Mouse (Mus musculus): ENCODE measurements around the gene Gsta4. TPM values are rescaled to one million over a fixed set of nuclear protein-coding genes. Genes with fewer than 3 reads are reported as not detected.
"Not testable (repeated sequence)": the region's sequence is repeated elsewhere in the genome, so short reads cannot be mapped to it uniquely, and the experiment has no call there.

Gene Gsta4
- polyA plus RNA-seq, 1 experiment from 2014 or later: 62.7 TPM

DNA sequence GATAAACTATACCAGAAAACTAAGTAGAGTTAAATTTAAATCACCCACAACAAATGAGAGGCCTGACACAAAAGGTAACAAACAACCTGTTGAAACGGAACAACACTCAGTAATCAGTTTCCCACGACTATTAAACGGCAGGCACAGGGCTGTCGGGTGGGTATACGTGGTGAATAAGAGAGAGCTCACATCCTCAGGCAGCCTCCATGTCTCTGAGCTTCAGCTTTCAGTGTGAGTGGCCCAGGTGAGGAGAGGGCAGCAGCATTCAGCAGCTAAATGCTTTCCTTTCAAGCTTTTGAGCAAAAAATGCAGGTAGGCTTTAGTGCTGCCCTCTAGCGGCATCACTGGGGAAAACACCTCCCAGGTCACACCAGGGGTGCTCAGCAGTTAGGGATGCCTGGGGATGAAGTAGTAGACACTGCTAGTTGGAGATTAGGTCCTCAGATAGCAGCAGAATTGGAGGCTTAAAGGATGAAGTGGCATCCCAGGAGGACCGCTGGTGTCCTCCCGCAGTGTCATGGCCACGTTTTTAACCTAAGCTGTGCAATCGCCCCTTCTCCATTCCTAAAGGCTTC lies 50.6 kb downstream of the Gsta4 start:
- not testable (repeated sequence) for H3K36me3 ChIP-seq (ENCODE audit: control insufficient read depth, insufficient read depth, low read length); H3K27me3 ChIP-seq (replicated peaks; ENCODE audit: control insufficient read depth, insufficient read depth, low read length); H3K4me2 ChIP-seq (ENCODE audit: low read depth, low read length); H3K9ac ChIP-seq (ENCODE audit: low read depth, low read length); ATAC-seq; H3K4me1 ChIP-seq (ENCODE audit: control insufficient read depth, insufficient read depth, low read length); H3K9me3 ChIP-seq (ENCODE audit: control insufficient read depth, low read length); H3K27ac ChIP-seq (ENCODE audit: low read length); H3K4me3 ChIP-seq (ENCODE audit: low read length)
- no CpG with 5 or more reads among the region's 10 CpGs for WGBS

DNA sequence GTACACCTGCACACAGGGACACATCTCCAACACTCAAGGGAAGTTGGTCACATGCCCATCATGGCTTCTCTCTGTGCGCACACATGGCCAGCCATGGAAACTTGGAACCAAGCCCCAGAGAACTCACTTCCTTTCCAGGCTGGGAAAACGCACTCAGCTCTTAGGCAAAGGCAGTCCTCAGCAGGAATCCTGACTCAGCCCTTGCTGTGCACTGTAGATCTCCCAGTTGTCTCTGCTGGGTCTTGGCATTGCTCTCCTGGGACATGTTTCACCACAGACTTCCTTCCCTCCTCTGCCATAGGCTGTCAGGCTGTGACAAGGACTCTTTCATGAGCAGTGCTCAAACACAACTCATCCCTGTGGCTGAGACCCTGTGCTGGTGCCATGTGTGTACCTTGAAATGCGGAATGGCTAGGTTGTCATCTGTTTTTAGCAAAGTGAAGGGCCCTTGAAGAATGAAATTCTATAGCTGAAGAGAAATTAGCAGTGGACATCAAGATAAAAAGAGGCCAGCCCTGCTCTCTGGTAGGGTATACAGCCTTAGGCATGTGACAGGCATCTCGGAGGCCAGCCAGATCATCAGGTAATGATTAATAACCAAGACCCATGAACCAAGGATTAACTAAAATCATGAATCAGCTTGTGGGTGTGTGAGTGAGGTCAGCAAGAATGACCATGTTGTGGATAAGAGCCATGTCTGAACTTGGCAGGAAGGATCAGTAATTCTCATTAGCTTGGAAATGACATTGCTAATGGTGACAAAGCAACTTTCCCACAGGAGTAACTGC lies 73.3 kb downstream of the Gsta4 start:
- H3K4me1 ChIP-seq (ENCODE audit: control insufficient read depth, insufficient read depth, low read length); H3K36me3 ChIP-seq (ENCODE audit: control insufficient read depth, insufficient read depth, low read length); H3K4me2 ChIP-seq (ENCODE audit: low read depth, low read length); H3K4me3 ChIP-seq (ENCODE audit: low read length); H3K27me3 ChIP-seq (replicated peaks; ENCODE audit: control insufficient read depth, insufficient read depth, low read length); H3K9ac ChIP-seq (ENCODE audit: low read depth, low read length); H3K9me3 ChIP-seq (ENCODE audit: control insufficient read depth, low read length): not testable (repeated sequence)
- peak; percentile 88 for ATAC-seq
- 60% methylated on average over 4 of the region's 4 CpGs for WGBS
- H3K27ac ChIP-seq (ENCODE audit: low read length): peak overlapping the region; percentile 37; the same call in 1 of the 2 replicates

DNA sequence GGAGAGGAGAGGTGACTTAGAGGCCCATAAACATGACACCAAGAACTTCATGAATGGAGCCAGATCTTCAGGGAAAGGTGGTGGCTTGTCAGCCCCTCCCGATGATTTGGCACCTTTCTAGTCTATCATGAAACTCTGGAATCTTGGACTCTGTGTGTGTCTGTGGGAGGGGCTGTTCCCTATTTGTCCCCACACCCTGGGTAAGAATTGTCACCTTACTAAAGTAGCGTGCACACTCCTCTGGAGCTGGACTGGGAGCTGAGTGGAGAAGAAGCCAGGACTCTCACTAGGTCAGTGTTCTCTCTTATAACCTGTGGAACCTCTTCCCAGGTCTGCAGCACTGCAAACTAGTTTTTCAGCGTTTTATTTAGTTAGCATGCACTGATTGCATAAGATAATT lies 74.3 kb downstream of the Gsta4 start, which contains the start of gene Gm3776:
Gene Gm3776 (plus strand): TSS at position 216 of the 400 bp plus-strand sequence.
- H3K4me3 ChIP-seq (ENCODE audit: low read length); H3K4me1 ChIP-seq (ENCODE audit: control insufficient read depth, insufficient read depth, low read length); H3K27me3 ChIP-seq (replicated peaks; ENCODE audit: control insufficient read depth, insufficient read depth, low read length); H3K9ac ChIP-seq (ENCODE audit: low read depth, low read length); H3K9me3 ChIP-seq (ENCODE audit: control insufficient read depth, low read length); H3K36me3 ChIP-seq (ENCODE audit: control insufficient read depth, insufficient read depth, low read length); H3K4me2 ChIP-seq (ENCODE audit: low read depth, low read length): not testable (repeated sequence)
- H3K27ac ChIP-seq (ENCODE audit: low read length): peak within 1 kb of the TSS; percentile 37; the same call in 1 of the 2 replicates
- 66% methylated on average over 1 of the region's 3 CpGs for whole genome bisulfite sequencing
- peak; percentile 43 for ATAC-seq

Other genes with a start within 250 kb of the Gsta4 start
- not detected in 2 replicates for gene Gcm1, start 130.8 kb upstream of the Gsta4 start, polyA plus RNA-seq (2015; fragmentation: Nextera tagmentation; extraction: Ambion mirVana)
- 39.8 and 43.3 TPM in 2 replicates for gene Fbxo9, start 73.7 kb upstream of the Gsta4 start, polyA plus RNA-seq (2015; fragmentation: Nextera tagmentation; extraction: Ambion mirVana)
- 28.1 and 29.9 TPM in 2 replicates for gene Ick, start 73.6 kb upstream of the Gsta4 start, polyA plus RNA-seq (2015; fragmentation: Nextera tagmentation; extraction: Ambion mirVana)
- 94.1 and 98.3 TPM in 2 replicates for gene Gsta1, start 47.9 kb downstream of the Gsta4 start, polyA plus RNA-seq (2015; fragmentation: Nextera tagmentation; extraction: Ambion mirVana)
- gene Gm3776, start 74.4 kb downstream of the Gsta4 start, polyA plus RNA-seq (2015; fragmentation: Nextera tagmentation; extraction: Ambion mirVana): 73.4 and 80.7 TPM in 2 replicates
- gene Gm10639, start 107.1 kb downstream of the Gsta4 start, polyA plus RNA-seq (2015; fragmentation: Nextera tagmentation; extraction: Ambion mirVana): 0.93 and 0.95 TPM in 2 replicates
- gene Omt2a, start 132.0 kb downstream of the Gsta4 start, polyA plus RNA-seq (2015; fragmentation: Nextera tagmentation; extraction: Ambion mirVana): not detected in 2 replicates
- not detected in 2 replicates for gene Omt2b, start 144.8 kb downstream of the Gsta4 start, polyA plus RNA-seq (2015; fragmentation: Nextera tagmentation; extraction: Ambion mirVana)
- 77.3 and 89.5 TPM in 2 replicates for gene Gsta2, start 173.0 kb downstream of the Gsta4 start, polyA plus RNA-seq (2015; fragmentation: Nextera tagmentation; extraction: Ambion mirVana)
- gene Dppa5a, start 185.4 kb downstream of the Gsta4 start, polyA plus RNA-seq (2015; fragmentation: Nextera tagmentation; extraction: Ambion mirVana): not detected in 2 replicates
- 0.26 and 0.39 TPM in 2 replicates for gene Ooep, start 196.0 kb downstream of the Gsta4 start, polyA plus RNA-seq (2015; fragmentation: Nextera tagmentation; extraction: Ambion mirVana)
- gene Ddx43, start 213.0 kb downstream of the Gsta4 start, polyA plus RNA-seq (2015; fragmentation: Nextera tagmentation; extraction: Ambion mirVana): 0.13 and 0.28 TPM in 2 replicates

Measured in intestine, embryonic 16.5 days (tissue).